Mouse (Mus musculus): Measurements from ENCODE around the gene Ntan1.

Ntan1 gene

GRCm38 (mm10) chr16:13834382-13834781 lies 15.7 kb downstream of the Ntan1 start:
- DNase-seq, result no peak

DNA sequence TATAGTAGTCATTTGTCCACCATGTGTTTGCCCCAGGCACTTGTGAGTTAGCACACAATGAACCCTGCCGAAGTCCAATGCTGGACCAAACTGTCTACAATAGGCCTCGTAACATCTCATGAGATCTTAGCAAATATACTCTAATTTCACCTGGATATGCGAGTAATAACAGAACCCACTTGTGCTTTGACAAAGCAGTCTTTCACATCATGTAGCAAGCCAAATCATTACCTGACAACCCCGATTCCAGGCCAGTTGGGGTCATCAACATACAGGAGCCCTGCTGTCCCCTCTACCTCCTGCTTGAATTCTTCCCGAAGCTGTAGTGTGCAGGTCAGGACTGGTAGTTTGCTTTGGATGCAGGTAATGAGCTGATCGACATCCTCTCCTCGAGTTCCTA lies 21.4 kb downstream of the Ntan1 start:
- no peak for DNase-seq

DNA sequence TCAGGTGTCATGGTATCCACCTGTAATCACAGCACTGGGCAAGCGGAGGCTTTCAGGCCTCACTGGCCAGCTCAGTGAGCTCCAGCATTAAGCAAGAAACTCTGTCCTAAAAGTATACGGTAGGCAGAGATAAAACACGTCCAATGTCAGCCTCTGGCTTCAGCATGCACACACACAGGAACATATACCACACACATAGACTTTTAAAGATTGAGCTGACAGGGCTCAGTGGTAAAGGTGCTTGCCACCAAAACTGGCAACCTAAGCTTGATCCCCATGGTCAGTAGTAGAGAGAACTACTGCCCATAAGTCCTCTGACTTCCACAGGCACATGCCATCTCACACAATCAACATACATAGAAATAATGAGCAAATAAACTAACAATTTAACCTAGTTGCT lies 22.3 kb downstream of the Ntan1 start:
- DNase-seq, result no peak

DNA sequence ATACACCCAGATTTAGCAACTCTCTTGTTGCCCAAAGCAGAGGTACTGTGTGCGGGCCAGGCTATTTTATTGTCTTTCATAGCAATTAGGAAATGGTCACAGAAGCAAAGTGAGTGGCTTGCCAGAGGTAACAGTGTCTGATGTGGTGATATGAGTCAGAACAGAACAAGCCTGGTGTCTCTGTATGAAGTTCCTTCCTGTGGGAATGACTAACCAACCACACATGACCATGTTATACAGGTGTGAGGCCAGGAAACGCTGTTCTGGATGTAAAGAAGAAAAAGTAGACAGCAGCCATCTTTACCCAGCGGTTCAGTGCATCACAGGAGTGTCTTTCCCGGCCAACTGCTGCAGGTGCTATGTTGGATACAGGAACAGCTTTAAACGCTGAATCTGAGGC lies 26.4 kb downstream of the Ntan1 start:
- DNase-seq, result no peak

GRCm38 (mm10) chr16:13846675-13847074 lies 28.0 kb downstream of the Ntan1 start:
- no peak for DNase-seq

DNA sequence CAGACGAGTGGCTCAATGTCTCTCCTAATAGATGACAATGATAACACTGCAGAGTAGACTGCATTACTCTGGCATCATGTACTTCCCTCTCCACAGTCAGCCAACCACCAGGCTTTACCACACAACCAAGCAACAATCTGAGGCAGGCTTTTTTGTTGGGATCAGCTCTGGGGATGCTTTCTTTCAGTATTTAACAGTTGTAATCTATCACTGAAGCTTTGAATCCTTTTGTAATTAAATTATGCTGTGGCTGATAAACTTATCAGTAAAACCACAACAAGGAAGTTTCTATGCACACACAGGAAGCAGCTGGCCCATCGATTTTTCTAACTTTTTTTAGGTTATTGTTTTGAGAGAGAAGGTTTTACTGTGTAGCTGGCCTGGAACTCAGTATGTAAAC lies 29.7 kb downstream of the Ntan1 start:
- no peak for DNase-seq

- no peak for DNase-seq
Measured at GRCm38 (mm10) chr16:13851446-13851845, 32.8 kb downstream of the Ntan1 start.

DNA sequence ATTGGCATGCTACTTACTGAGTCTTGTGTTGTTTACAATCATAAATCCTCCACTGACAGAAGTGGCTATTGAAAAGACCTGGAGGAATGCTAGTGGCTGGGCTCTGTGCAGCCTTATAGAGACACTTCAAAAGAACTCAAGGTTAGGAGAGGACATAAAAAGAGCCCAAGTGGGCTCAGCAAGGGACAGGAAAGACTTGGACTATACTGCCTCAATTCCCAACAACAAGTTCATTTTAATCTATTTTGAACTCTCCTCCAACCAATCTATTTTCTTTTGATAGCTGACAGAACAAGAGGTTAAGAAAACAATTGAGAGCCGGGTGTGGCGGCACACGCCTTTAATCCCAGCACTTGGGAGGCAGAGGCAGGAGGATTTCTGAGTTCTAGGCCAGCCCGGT lies 35.2 kb downstream of the Ntan1 start:
- no peak for DNase-seq

DNA sequence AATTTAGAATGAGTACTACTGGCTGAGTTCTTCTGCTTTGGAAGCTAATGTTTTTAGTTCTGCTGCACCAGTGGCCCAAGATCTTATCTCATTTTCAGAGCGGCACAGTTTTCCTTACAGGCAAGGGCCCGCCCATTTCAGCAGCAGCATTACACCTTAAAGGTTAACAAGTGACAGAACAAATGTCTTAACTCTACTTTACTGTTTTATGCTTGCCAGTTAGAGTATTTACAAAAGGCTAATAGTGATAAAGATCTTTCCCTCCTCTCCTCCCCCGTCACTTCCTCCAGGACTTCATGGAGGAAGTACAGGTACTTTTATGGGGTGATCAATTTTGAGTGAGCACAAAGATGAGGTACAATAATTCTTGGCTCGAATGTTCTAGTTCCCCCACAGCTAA lies 47.4 kb downstream of the Ntan1 start:
- DNase-seq, result no peak

- no peak for DNase-seq
Measured at GRCm38 (mm10) chr16:13866616-13867015, 48.0 kb downstream of the Ntan1 start.

DNA sequence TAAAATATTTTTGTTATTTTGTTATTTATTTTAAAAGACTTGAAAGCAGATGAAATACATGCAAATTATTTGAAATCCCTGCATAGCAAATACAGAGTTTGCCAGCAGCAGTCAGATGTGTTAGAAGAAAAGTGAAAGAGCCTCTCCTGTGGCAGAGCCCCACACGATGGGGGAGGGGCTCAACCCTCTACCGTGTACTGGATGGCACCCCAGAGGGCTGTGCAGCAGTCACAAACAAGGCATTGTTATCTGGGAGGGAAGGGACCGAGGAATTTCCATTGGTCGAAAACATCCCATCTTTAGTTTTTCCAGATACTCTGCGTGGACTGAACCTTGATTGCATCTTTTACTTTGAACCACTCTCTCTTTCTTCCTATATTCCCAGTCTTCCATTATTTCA lies 48.8 kb downstream of the Ntan1 start:
- peak in 1 of 2 experiments; percentile 18 for DNase-seq

DNA sequence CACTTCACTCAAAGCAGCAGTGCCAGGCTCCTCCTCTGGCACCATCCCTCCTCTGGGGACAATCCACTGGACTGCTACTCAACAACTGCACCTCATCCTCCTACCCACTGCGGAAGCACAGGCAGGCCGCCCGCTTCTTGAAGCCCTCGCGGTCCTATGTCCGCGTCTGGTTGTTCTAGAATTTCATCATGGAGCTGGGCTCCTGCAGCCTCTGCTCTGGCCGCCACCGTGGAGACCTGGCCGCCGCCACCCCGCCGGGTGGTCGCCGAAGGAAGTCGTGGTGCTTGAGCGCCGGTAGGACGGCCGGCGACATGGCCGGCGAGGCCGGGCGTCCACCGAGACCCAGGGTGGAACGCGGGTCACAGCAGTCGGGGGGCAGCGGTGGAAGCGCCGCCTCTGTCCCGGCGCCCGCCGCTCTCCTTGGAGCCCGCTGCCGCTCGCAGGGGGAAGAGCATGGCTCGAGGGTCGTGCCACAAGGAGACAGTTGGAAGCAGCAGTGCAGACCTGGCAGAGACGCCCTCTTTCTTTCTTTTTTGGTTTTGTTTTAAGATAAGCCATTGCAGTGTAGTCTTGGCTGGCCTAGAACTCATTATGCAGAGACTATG lies 49.4 kb downstream of the Ntan1 start:
- peak in 1 of 2 experiments; percentile 4 for DNase-seq

DNA sequence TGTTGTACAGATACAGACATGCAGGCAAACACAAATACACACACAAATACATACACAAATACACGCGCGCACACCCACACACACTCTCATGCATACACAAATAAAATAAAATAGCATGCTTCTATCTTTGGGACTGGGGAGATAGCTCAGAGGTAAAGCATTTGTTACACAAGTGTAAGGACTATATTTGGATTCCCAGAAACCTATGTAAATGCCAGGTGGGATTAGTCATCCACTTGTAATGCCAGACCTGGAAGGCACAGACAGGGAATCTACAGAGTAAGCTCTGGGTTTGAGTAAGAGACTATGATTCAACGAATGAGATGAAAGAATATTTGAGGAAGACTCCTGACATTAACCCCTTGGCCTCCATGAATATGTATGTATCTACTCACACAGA lies 56.8 kb downstream of the Ntan1 start:
- DNase-seq, result peak in 1 of 2 experiments; percentile 17

GRCm38 (mm10) chr16:13883094-13883774 lies 64.6 kb downstream of the Ntan1 start:
- no peak for DNase-seq

All from cerebellum, postnatal 36 days (tissue).